Mouse (Mus musculus): ENCODE results near the gene Olfr1418. TPM values are rescaled to one million over a fixed set of nuclear protein-coding genes. Genes with fewer than 3 reads are reported as not detected.

Gene Olfr1418
- polyA plus RNA-seq, 1 experiment from 2014 or later, result not detected

DNA sequence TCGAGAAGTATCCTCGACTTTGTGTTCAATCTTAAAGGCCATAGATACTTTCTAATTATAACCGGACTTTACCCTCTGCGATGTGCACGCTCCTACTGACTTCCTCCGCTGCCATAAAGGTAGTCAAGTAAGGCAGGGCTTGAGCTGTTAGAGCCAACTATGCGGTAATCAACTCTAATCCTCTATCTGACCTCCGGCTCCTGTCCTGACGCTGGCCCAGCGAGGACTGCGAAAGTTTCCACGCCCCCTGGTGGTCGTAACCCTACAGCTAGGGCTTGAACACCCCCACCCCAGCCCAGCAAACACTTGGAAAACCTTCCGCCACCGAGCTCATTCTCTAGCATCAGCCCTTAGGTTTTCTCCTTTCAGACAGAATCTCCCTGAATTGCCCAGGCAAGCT, 41.1 kb downstream of the Olfr1418 start:
- H3K9ac ChIP-seq, result no peak overlapping the region
- no peaks in the 10 kb centered on the region for H3K36me3 ChIP-seq
- H3K4me1 ChIP-seq (replicated peaks), result peaks cover 10% of the 10 kb centered on the region
- H3K27ac ChIP-seq, result no peak overlapping the region
- ATAC-seq (ENCODE audit: low read depth) (no peak), DNase-seq (peak; percentile 28)
- no peaks in the 10 kb centered on the region for H3K9me3 ChIP-seq (replicated peaks)
- H3K4me3 ChIP-seq (replicated peaks), result peak overlapping the region; percentile 56
- peaks cover 55% of the 10 kb centered on the region for H3K27me3 ChIP-seq
- H3K4me2 ChIP-seq, result peak overlapping the region; percentile 76
- 2% methylated on average over 15 of the region's 15 CpGs for WGBS (ENCODE audit: insufficient replicate concordance)

DNA sequence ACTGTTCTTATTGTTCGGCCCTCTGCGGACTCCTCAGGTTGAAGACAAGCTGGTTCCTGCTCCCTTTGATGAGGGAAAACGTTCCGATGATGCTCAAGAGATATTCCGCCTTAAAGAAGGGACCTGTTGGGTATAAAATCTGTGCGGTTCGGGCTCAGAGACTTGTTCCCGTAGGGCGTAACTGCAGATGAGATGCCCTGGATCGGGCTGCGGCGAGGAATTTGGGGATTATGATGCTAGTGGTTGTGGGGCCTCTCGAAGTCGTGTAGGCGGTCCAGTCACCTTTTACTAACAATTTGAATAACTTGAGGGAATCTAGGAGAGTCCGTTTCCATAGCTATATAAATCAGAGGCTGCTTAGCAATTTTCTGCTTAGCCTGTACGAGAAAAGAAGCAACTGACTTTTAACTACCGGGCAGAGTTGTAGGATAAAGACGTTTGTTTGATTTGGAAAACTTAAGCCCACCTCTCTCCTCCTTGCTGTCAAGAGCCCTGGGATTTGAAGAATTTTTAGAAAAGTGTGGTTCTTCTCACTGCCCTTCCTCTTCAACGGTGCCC, 41.6 kb downstream of the Olfr1418 start, which contains the start of gene Stx3:
Gene Stx3 (minus strand): TSS at position 261 of the 558 bp plus-strand sequence.
- under 1% methylated on average over 20 of the region's 20 CpGs for whole genome bisulfite sequencing (ENCODE audit: insufficient replicate concordance)
- no peak within 1 kb of the TSS for H3K27ac ChIP-seq
- no peak for DNase-seq

DNA sequence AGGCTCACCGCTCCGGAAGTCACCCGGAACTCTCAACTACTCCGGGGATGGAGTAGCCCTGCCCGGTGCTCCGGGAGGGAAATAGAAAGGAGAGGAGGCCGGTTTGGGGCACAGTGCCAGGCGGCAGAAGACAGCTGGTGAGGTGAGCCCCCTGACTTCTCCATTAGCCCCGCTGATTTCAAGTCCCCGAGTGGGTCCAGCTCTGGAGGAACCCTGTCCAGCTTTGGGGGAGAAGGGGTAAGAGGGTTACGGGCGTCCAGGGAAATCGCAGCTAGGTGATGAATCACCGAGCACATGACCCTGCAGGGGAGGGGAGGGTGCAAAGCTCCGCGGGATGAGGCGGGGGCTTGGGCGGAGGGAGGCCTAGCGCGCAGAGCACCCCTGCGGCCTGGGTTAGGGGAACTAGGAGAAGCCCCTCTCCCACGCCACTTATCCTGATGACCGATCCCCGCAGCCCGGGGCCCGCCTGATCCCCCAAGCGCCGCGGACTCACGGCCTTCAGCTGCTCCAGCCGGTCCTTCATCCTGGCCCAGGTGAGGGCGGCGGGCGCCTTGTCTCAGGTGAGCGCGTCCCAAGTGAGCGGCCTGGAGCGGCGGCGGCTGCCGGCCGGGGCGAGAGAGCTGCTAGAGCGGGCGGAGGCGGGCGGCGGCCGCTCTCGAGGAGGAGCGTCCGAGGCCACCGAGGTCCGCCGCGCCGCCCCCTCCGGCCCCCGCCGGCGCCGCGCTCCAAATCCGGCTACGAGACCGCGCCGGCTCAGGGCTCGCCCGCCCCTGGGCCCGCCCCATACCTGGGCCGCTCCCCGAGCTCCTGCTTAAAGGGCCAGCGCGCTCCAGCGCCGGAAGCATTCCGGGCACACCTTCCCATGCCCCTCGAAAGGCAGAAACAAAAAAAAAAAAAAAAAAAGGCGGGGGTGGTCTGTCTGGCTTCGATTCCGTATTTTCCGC, 42.4 kb downstream of the Olfr1418 start:
- H3K4me1 ChIP-seq (replicated peaks), result peaks cover 11% of the 10 kb centered on the region
- DNase-seq (no peak), ATAC-seq (ENCODE audit: low read depth) (peak; percentile 59)
- peaks cover 55% of the 10 kb centered on the region for H3K27me3 ChIP-seq
- H3K9ac ChIP-seq, result no peak overlapping the region; the same call in 1 of the 2 replicates
- WGBS (ENCODE audit: insufficient replicate concordance), result under 1% methylated on average over 82 of the region's 83 CpGs
- H3K4me3 ChIP-seq (replicated peaks), result peak overlapping the region; percentile 56
- H3K36me3 ChIP-seq, result no peaks in the 10 kb centered on the region
- H3K9me3 ChIP-seq (replicated peaks), result no peaks in the 10 kb centered on the region
- peak overlapping the region; percentile 76 for H3K4me2 ChIP-seq
- no peak overlapping the region for H3K27ac ChIP-seq

More for the DNA sequence above, 41.6 kb downstream of the Olfr1418 start, which contains the start of gene Stx3:
- Histone ChIP-seq H3K36me3 (no peaks in the 10 kb centered on the region), H3K9ac (no peak within 1 kb of the TSS; the same call in 1 of the 2 replicates), H3K27me3 (peaks cover 55% of the 10 kb centered on the region), H3K4me1 (replicated peaks) (peaks cover 11% of the 10 kb centered on the region), H3K4me2 (peak within 1 kb of the TSS; percentile 76), H3K9me3 (replicated peaks) (no peaks in the 10 kb centered on the region), H3K4me3 (replicated peaks) (peak within 1 kb of the TSS; percentile 56)
- ATAC-seq (ENCODE audit: low read depth), result no peak

DNA sequence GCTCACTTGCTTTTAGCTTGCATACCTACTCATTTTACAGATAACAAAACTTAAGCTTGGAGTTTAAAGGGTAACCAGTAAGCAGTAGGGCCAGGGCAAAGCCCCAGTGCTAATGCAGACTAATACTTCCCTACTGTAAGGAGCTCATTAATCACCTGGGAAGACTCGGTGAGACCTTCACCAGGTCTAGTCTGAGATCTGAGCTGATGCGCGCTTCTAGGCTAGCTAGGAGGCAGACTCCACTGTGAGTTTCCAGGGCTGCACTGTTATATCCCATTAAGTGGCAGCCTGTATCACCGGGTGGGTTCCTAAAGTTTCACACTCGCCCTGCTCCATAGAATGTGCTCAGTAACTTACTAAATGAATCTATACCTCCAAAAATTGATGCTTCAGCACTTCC, 43.3 kb downstream of the Olfr1418 start:
- Histone ChIP-seq H3K4me1 (replicated peaks) (peaks cover 11% of the 10 kb centered on the region), H3K27me3 (peaks cover 55% of the 10 kb centered on the region), H3K4me2 (peak overlapping the region; percentile 76; the same call in 1 of the 2 replicates), H3K9ac (no peak overlapping the region), H3K27ac (no peak overlapping the region), H3K4me3 (replicated peaks) (peak overlapping the region; percentile 56; the same call in 1 of the 2 replicates), H3K36me3 (no peaks in the 10 kb centered on the region), H3K9me3 (replicated peaks) (no peaks in the 10 kb centered on the region)
- DNase-seq, result no peak
- WGBS (ENCODE audit: insufficient replicate concordance), result 23% methylated on average over 5 of the region's 5 CpGs
- no peak for ATAC-seq (ENCODE audit: low read depth)

DNA sequence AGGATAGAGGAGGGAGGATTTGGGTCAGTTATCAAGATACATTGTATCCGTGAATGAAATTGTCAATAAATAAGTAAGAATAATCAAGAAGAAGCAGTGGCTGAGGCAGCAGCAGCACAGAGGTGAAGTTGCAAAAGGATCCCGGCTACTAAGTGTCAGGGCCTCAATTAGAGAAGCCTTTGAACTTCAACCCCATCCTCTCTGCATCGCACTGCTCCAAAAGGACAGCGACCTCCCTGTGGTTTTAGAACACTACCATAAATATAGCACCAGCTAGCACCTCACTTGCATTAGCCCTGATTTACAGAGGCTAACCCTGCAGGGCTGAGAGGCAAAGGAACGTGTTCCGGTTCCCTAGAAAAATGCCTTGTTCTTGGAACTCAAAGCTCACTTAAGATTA, 44.2 kb downstream of the Olfr1418 start:
- Histone ChIP-seq H3K9me3 (replicated peaks) (no peaks in the 10 kb centered on the region), H3K4me2 (no peak overlapping the region), H3K27ac (no peak overlapping the region), H3K27me3 (peaks cover 55% of the 10 kb centered on the region), H3K4me1 (replicated peaks) (peaks cover 11% of the 10 kb centered on the region), H3K4me3 (replicated peaks) (no peak overlapping the region), H3K36me3 (no peaks in the 10 kb centered on the region), H3K9ac (no peak overlapping the region)
- DNase-seq, result no peak
- ATAC-seq (ENCODE audit: low read depth), result no peak
- WGBS (ENCODE audit: insufficient replicate concordance), result 45% methylated on average over 6 of the region's 6 CpGs

DNA sequence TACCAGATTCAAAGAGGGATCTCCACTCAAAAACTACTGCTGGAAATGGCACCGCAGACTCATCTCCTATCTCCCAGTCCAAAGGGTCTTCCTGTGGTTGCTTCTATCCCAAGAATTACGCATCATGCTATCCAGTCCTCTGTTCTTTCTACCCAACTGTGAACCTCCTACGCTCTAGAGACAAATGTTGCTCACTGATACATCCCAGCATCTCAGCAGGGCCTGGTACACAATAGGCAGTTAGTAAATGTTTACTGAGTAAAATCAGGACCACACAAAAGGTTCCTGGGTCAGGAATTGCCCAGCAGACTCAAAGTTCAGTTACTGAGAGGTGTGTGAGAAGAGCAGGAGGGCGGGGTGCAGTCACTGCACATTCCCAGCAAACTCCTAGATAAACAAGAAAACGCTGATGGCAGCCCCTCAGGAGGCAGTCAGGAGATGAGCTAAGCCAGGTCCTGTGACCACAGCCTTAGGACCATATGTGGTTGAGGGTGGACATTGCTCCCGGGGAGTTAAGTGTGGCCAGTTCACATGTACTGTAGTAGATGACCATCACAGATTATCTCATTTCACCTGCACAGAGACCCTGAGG, 46.0 kb downstream of the Olfr1418 start:
- H3K4me2 ChIP-seq, result no peak overlapping the region
- no peak overlapping the region for H3K4me3 ChIP-seq (replicated peaks)
- H3K9ac ChIP-seq, result no peak overlapping the region
- peaks cover 11% of the 10 kb centered on the region for H3K4me1 ChIP-seq (replicated peaks)
- no peaks in the 10 kb centered on the region for H3K9me3 ChIP-seq (replicated peaks)
- 62% methylated on average over 6 of the region's 6 CpGs for WGBS (ENCODE audit: insufficient replicate concordance)
- DNase-seq (no peak), ATAC-seq (ENCODE audit: low read depth) (no peak)
- H3K27ac ChIP-seq, result no peak overlapping the region
- peaks cover 44% of the 10 kb centered on the region for H3K27me3 ChIP-seq
- H3K36me3 ChIP-seq, result no peaks in the 10 kb centered on the region

DNA sequence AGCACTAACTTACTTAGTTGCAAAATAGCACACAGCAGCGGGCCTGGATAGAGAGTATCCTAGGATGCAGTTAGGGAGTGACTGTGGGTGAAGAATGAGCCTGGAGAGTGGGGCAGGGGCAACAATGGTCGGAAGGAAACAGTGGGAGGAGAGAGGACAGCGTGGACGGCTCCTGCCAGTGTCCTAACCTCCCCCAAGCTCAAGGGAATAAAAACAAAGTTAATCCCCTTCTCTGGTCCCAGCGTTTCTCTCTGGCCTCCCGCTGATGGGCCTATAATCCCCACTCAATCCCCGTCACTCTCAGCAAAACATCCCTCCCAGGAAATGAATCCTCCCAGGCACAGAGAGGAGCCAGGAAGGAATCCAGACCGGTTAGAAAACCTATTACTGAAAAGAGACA, 47.2 kb downstream of the Olfr1418 start:
- no peak overlapping the region for H3K4me3 ChIP-seq (replicated peaks)
- H3K27me3 ChIP-seq, result peaks cover 32% of the 10 kb centered on the region
- H3K9me3 ChIP-seq (replicated peaks), result no peaks in the 10 kb centered on the region
- no peaks in the 10 kb centered on the region for H3K36me3 ChIP-seq
- 15% methylated on average over 8 of the region's 8 CpGs for WGBS (ENCODE audit: insufficient replicate concordance)
- ATAC-seq (ENCODE audit: low read depth) (no peak), DNase-seq (no peak)
- H3K4me1 ChIP-seq (replicated peaks), result peaks cover 5% of the 10 kb centered on the region
- no peak overlapping the region for H3K4me2 ChIP-seq
- no peak overlapping the region for H3K27ac ChIP-seq
- H3K9ac ChIP-seq, result no peak overlapping the region

DNA sequence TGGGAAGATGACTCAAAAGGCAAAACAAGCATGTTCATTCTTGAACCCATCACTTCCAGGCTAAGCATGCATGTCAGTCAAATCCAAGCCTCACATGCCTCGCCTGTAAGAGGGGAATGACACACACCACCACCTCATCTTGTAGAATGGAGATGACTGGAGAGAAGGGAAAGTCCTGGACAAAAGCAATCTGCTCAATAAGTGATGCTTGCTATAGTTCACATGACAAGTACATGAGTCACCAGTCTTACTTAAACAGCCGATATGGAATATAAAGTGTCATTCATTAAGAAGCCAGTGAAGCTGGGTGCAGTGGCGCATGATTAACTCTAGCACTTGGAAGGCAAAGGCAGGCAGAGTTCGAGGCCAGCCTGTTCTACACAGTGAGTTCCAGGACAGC, 47.7 kb downstream of the Olfr1418 start:
- Histone ChIP-seq H3K9me3 (replicated peaks) (no peaks in the 10 kb centered on the region), H3K27me3 (peaks cover 27% of the 10 kb centered on the region), H3K36me3 (no peaks in the 10 kb centered on the region), H3K4me3 (replicated peaks) (no peak overlapping the region), H3K4me1 (replicated peaks) (peaks cover 5% of the 10 kb centered on the region), H3K9ac (no peak overlapping the region), H3K4me2 (no peak overlapping the region), H3K27ac (no peak overlapping the region)
- no peak for DNase-seq
- no peak for ATAC-seq (ENCODE audit: low read depth)
- WGBS (ENCODE audit: insufficient replicate concordance), result 57% methylated on average over 4 of the region's 4 CpGs

DNA sequence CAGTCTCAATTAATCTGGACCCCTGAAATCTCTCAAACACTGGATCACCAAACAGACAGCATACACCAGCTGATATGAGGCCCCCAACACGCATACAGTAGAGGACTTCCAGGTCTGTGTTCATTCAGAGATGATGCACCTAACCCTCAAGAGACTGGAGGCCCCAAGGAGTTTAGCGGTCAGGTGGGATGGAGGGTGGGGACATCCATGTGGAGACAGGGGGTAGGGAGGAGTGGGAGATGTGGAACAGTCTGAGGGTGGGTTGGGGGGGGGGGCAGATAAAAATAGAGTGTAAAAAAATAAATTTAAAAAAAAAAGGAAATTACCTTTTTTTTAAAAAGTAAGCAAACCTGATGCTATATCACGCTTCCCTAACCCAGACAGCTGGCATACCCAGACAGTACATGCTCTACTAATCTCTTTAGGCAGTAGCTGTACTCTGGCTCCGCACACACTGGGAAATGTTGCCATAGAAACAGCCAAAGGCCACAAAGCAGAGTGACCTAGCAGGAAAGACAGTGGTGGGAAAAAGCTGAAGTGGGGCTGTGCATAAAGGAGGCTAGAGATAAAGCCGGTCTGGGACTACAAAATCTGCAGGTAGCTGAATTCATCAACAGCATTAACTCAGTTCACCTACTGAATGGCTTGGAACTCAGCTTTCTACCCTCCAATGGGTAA, 49.0 kb downstream of the Olfr1418 start:
- Histone ChIP-seq H3K36me3 (no peaks in the 10 kb centered on the region), H3K4me3 (replicated peaks) (no peak overlapping the region), H3K4me2 (no peak overlapping the region), H3K9ac (no peak overlapping the region), H3K27me3 (peaks cover 14% of the 10 kb centered on the region), H3K27ac (no peak overlapping the region), H3K9me3 (replicated peaks) (no peaks in the 10 kb centered on the region), H3K4me1 (replicated peaks) (peaks cover 5% of the 10 kb centered on the region; the same call in 1 of the 2 replicates)
- DNase-seq (no peak), ATAC-seq (ENCODE audit: low read depth) (peak; percentile 47; the same call in 1 of the 2 replicates)
- 34% methylated on average over 5 of the region's 5 CpGs for WGBS (ENCODE audit: insufficient replicate concordance)

DNA sequence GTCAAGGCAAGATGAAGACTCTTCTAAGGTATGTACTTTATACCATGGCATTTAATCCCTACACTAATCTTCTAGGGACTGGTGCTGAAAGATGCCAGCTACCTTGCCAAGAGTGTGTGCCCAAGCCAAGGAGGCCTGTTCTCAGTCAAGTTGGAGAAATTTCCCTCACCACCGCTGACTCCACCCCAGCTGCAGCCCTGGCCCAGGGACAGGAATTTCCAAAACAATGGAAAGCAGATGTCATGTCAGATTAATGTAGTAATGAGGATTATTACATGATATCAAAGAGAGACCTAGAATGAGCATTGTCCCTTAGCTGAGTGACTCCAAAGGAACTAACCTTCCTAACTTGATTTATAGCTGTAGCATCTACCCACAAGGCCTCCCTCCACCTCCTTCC, 50.0 kb downstream of the Olfr1418 start:
- Histone ChIP-seq H3K4me1 (replicated peaks) (peaks cover 5% of the 10 kb centered on the region; the same call in 1 of the 2 replicates), H3K9ac (no peak overlapping the region), H3K36me3 (no peaks in the 10 kb centered on the region), H3K4me2 (no peak overlapping the region), H3K27ac (no peak overlapping the region), H3K9me3 (replicated peaks) (no peaks in the 10 kb centered on the region), H3K4me3 (replicated peaks) (no peak overlapping the region), H3K27me3 (peaks cover 4% of the 10 kb centered on the region)
- WGBS (ENCODE audit: insufficient replicate concordance), result 78% methylated on average over 1 of the region's 1 CpGs
- ATAC-seq (ENCODE audit: low read depth) (no peak), DNase-seq (no peak)

Measured in liver, embryonic 13.5 days (tissue).